Mouse (Mus musculus) naive thymus-derived CD4-positive, alpha-beta T cell, adult 2 months (primary cell): Measurements from ENCODE around the gene Slc46a3.

Experiments
- DNase-seq: peaks from one replicate; pipeline ENCODE4 v3.0.0-alpha.2; 2011; ENCODE audit warnings: low read depth

The Slc46a3 gene

GRCm38 (mm10) chr5:147895436-147896198 is 1.0 kb upstream of the Slc46a3 start:
- DNase-seq: peak; percentile 60

DNA sequence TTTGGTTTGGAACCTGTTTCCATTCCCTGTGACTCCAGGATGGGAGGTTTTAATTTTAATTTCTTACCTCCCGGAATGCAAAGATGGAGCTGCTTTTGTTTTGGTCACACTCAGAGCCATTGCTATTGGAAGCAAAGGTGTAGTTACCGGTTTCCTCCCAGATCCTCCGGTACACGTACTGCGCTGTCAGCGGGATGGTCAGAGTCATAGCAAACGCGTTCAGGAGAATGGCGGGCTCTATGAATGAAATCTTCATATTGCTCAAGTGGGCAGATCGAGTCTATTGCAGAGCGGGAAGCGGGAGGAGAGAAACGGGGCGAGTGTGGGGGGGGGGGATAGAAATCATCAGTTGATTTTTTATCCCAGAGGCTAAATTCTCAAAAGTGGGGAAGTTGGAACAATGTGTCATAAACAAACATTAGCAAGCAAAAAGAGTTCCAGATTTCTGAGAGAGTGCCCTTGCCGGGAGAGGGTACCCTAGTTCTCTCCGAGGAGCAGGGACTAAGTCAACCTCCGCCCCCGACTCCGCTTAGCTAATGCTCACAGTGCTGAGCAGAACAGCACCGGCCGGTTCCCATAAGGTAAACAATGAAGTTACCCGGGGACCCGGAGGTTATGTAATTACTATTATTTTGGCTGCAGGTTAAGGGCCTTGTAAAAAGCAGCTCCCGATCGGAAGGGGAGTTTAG is 705 bp downstream of the Slc46a3 start:
- DNase-seq: peak; percentile 36

GRCm38 (mm10) chr5:147893143-147893542 is 1.5 kb downstream of the Slc46a3 start:
- DNase-seq: no peak

DNA sequence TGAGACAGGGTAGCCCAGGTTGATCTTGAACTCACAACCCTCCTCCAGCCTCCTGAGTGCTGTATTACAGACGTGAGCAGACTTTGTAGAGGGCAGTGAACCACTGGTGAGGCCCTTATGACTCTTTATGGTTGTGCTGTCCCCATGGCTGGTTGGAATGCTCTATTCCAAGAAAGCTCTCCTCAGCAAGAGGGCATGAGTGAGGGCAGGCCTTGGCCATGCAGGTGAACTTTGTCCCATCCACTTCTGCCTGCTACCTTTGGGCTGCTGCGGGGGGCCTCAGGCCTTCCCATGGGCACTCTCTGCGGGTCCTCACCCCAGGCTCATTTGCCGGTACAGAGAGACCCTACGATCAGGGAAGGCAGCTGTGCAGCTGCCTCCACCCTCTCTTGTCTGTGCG is 1.9 kb downstream of the Slc46a3 start:
- DNase-seq: no peak

- DNase-seq: no peak
These were observed 6.0 kb downstream of the Slc46a3 start for GRCm38 (mm10) chr5:147888313-147889297.

DNA sequence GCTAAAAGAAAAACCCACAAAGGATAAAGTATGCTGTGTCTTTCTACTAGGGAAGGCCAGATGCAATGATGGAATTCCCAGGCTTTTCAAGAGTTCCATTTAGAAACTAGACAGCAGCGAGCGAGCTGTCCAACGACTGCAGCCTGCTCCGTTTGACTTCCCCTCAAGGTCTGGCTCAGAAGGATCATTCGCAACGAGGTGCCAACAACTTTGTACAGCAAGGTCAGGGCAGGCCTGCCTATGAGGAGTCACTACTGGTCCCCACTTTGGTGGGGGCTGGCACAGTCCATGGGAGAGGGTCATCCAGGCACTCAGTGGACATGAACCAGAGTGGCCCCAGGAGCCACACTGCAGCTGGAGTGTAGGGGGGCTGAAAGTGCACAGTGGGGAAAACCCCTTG is 11.0 kb downstream of the Slc46a3 start:
- no peak for DNase-seq

GRCm38 (mm10) chr5:147879971-147880682 is 14.5 kb downstream of the Slc46a3 start:
- no peak for DNase-seq

- peak; percentile 25 for DNase-seq
These were observed 17.1 kb downstream of the Slc46a3 start for GRCm38 (mm10) chr5:147877520-147877919.

- no peak for DNase-seq
These were observed 19.4 kb downstream of the Slc46a3 start for GRCm38 (mm10) chr5:147875210-147875609.

DNA sequence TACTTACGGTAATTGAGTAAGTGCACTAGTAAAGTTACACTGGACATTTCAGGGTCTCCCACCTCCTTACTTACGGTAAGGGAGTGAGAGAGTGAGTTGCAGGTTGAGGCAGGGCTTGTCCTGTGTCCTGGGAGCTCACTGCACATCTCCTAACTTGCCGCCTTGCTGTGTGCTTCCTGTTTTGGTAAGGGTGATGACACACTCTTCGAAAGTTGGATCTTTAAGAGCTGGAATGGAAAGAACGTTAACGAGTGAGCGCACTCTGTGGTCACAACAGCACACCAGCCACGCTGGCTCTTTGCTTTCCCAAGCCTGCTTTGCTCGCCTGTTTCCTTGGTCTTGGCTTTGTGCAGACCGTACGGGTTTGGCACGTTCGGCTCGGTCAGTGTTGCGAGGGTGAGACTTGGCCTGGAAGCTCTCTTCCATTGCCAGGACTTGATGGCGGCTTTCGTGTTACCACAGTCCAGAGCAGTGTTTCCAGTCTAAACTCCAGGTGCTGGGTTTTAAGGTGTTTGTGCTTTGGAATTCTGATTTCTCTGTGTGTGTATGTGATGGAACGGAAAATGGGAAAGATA is 20.0 kb downstream of the Slc46a3 start:
- DNase-seq: no peak

- DNase-seq: no peak
These were observed 23.4 kb downstream of the Slc46a3 start for GRCm38 (mm10) chr5:147871091-147871820.

GRCm38 (mm10) chr5:147870296-147870695 is 24.3 kb downstream of the Slc46a3 start:
- no peak for DNase-seq

DNA sequence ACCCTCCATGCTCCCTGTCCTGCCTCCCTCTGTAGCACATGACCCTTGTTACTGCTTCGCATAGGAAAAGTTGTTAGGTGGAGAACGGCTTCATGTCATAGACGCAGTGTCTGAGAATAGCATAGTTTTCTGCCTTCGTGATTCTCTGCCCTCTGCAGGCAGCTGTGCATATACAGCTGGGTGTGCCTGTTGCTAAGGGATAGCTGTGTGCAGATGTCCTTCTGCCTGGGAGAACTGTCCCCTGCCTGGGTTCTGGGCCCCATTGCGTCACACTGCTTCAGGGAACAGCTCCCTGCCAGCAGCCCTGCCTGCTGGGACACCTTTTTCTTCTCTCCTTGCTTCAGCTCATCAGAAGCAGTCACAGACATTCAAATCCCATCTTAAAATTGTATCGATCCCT is 25.0 kb downstream of the Slc46a3 start:
- no peak for DNase-seq

DNA sequence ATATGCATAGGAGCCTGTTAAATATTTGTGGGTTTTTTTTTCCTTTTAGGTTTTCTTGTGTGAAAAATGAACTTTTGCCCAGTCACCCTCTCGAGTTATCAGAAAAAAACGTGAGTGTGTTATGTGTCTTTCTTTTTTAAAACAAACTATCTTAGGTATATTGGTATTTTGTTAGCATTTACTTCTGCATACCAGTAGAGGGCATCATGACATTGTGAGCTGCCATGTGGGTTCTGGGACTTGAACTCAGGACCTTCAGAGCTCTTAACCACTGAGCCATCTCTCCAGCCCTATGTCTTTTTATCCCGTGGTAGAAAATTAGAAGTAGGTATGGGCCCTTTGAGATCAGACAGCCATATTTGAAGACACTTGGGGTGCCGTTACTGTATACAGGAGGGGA is 25.9 kb downstream of the Slc46a3 start:
- DNase-seq: no peak

- DNase-seq: peak; percentile 86
These were observed 34.0 kb downstream of the Slc46a3 start, which contains the start of gene Pomp for GRCm38 (mm10) chr5:147860449-147861261. Gene Pomp, plus strand, starts transcription at chr5:147860461.

DNA sequence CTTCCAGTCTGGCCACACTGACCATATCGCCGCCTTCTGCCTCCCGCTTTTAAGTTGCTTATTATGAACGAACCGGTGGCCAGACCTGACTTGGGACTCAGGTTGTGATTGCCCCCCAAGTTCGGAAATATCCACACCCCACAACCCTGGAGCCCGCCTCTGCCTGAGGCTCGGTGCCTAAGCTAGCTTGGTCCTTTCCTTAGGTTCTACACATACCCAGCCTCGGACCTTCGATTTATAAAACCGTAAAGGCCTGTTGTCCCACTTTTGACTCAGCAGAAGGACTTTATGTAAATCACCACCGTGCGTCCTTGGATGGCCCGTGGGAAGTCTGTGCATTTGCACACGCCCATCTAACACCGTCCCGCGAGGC is 34.6 kb downstream of the Slc46a3 start:
- DNase-seq: no peak

- DNase-seq: no peak
These were observed 44.4 kb downstream of the Slc46a3 start for GRCm38 (mm10) chr5:147850194-147850593.

DNA sequence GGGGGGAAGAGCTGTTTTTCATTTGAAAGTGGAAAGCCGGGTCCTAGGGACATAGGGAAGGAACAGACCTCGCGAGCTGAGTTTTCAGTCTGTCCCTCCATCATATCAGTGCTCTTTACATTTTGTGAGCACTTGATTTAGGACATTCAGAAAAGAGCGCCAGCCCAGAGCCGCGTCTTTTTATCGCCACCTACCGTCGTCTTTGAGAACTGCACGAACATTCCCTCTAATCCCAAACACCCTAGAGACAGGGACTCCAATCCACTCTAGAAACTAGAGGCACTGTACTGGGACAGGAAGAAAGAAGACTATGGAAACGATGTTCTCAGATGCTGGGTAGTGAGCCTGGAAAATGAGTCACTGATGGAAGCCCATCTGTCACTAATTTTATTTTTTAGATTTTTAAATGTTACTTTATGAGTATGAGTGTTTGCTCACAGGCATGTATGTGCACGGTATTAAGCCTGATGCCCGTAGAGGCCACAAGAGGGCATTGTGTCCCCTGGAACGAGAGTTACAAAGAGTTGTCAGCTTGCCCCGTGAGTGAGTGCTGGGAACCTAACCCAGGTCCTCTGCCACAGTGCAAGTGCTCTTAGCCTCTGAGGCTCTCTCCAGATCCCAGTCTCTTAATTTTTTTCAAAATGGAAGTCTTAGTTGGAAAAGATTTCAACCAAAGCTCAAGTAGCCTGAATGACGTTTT is 46.3 kb downstream of the Slc46a3 start:
- DNase-seq: peak; percentile 71

GRCm38 (mm10) chr5:147847361-147847760 is 47.3 kb downstream of the Slc46a3 start:
- DNase-seq: no peak
